Mouse (Mus musculus) mature B cell (primary cell): Measurements from ENCODE around the gene Sirt4.
"Not testable (repeated sequence)": the region's sequence is repeated elsewhere in the genome, so short reads cannot be mapped to it uniquely, and the experiment has no call there.

ENCODE experiments used
- in situ Hi-C: fragments of 300-500 bp; cut with MboI; formaldehyde crosslinking; loops from 2 replicates; pipeline ENCODE4 v1.14.3; 2019

The Sirt4 gene

GRCm38 (mm10) chr5:115483947-115484920, at the start of gene Sirt4:
Sirt4 (minus strand) TSS chr5:115484725.
- in situ Hi-C loops: no loop called here

DNA sequence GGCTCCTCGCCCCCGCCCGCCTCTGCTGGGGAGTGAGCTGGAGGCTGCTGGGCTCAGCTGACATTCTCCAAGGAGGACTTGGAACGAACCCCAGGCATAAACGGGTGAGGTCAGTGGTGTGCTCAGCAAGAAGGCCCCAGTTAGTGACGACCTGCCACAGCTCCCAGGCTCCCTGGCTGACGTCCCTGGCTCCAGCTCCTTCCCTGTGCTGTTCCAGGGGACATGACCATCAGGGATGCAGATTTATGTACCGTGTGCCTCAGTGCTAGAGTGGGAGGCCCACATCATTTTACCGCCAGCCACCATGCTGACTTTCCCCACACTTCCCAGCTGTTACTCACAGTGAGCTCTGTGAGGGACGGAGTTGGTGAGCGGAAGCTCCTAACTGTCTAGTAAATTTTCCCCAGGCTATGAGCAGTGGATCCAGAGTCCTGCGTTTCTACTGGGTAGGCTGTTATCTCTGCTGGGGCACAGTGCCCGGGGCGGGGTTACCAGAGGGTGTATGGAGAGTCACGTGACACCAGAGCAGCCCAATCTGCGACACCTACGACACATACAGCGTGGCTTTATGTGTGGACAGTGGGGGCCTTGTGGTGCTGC, 47.2 kb upstream of the Sirt4 start:
- in situ Hi-C loops: no loop called here

DNA sequence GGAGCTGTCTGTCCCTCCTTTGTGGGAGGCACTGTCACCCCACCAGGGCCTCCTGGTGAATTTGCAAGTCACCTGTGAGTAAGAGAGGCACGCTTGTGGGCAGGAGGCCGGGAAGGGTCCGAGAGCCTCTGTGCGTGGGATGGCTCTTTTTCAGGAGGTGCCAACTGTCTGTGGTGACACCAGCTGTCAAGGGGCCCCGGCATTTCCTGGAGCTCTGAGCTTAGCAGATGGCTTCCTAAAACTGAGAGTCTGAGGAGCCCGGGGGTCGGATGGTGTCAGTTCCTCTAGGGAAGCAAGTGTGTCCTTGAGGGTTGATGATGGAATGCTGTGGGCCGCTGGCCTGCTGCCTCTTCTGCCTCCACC, 45.9 kb upstream of the Sirt4 start:
- in situ Hi-C loops: no loop called here

- in situ Hi-C loops: no loop called here
Observed at GRCm38 (mm10) chr5:115529742-115530446, 45.4 kb upstream of the Sirt4 start.

- in situ Hi-C loops: no loop called here
Observed at GRCm38 (mm10) chr5:115529364-115529741, 44.8 kb upstream of the Sirt4 start.

GRCm38 (mm10) chr5:115528128-115528527, 43.6 kb upstream of the Sirt4 start:
- in situ Hi-C loops: no loop called here

DNA sequence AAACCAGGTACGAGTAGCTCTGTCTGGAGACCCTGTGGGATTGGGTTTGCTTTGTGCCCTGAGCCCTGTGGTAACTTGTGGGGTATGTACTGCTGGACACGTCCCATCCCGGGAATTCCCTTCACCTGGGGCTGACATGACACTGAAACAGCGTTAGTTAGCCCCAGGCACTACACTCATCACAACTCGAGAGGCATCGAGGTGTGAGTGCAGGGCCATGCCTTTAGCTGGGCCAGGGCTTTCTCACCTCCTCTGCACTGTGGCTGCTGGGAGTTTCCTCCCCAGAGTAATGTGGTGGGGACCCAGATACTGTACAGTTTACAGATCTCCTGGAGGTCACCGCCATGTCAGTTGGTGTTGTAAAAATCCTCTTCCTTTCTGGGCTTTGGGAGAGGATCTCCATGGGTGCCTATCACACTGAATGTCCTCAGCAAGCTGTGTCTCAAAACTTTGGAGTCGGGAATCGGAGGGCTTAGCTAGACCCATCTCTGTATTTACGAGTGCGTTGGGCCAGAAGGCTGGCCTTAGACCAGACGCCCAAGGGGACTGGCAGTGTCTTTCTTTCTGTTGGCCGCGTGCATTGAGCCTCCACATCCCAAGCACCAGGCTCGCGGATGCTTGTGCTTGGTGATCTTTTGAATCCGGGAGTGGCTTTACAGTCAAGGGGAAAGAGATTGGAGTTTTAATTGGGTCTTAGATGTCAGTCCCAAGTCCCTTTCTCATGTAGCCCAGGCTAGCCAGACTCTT, 42.1 kb upstream of the Sirt4 start:
- in situ Hi-C loops: no loop called here

GRCm38 (mm10) chr5:115525943-115526342, 41.4 kb upstream of the Sirt4 start:
- in situ Hi-C loops: no loop called here

DNA sequence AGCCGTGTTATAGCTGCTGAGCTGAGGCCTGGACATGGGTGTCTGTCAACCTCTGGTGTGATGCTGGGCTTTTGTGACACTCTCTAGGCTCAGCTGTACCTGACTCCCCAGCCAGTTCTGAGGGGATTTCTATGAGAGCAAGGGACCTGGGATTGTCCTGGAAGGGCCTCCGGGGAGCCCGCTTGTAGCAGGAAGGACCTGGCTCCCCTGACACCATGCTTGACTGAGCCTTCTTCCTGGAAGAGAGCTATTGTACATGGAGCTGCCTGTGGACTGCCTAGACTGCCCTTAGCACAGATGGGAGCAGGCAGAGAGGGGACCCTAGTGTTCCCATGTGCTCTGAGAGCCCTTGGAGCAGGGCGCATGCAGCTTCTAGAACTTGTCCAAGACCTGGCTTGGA, 40.9 kb upstream of the Sirt4 start:
- in situ Hi-C loops: no loop called here

DNA sequence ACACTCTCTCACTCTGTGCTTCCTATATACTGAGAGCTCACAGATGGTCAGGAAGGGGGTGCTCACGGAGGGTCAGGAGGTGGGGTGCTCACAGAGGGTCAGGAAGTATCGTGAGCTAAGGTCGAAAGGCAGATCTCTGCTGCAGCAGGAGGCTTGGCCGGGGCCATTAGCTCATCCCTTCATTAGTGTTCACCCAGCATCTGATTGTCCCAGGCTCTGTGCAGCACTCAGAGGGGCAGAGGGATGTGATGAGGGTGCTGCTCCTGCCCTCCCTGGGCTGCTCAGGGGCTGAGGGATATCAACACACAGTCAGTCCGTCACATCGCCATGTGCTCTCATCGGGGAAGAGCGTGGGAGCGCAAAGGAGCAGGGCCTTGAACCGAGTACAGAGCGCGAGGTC, 39.9 kb upstream of the Sirt4 start:
- in situ Hi-C loops: no loop called here

- in situ Hi-C loops: no loop called here
Observed at GRCm38 (mm10) chr5:115523971-115524370, 39.4 kb upstream of the Sirt4 start.

DNA sequence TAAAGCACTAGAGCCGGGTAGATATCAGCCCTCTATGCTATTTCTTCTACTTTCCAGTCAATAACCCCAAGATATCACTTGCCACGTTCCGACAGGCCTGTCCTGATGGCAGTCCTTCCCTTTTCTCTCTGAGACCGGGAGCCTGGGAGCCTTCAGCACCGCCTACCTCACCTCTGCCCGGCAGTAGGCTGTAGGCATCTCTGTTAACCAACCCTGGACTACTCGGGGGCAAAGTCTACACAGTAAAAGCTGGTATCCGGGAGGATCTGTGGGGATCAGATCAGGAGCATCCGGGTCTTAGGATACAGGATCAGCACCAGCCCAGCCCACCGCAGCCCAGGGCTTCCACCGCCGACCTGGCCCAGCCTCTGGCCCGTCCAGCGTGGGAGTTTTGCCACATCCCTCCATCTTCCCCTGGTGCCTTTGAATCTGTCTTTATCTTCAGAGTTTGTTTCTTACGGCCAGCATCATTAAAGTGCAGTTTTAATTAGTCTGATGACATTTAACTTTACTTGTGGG, 38.5 kb upstream of the Sirt4 start:
- in situ Hi-C loops: no loop called here

- in situ Hi-C loops: no loop called here
Observed at GRCm38 (mm10) chr5:115522531-115522930, 38.0 kb upstream of the Sirt4 start.

GRCm38 (mm10) chr5:115521553-115522461, 37.3 kb upstream of the Sirt4 start:
- in situ Hi-C loops: no loop called here

DNA sequence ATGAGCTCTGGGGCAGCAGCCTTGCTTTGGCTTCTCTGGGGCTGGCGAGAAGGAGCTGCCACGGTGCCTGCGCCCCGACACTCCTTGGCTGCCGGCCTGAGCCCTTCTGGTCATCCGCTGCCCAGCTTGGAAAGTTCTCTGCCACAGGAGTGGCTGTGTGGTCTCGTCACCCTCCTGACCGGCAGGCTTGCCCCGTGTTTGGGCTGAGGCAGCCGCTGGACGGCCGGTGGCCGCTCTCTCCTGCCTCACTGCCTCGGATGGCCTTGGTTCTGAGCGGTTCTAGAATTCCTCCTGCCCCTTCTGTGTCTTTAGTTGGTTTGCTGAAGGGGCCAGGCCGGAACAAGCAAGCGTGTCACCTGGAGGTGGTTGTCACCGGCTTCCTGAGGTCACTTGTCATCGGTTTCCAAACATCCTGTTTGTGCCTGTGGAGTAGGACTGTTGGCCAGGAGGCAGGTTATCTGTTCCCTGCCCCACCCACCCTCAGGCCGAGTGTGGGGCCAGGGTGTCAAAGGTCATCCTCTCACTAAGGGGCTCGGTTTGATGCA, 35.9 kb upstream of the Sirt4 start:
- in situ Hi-C loops: no loop called here

DNA sequence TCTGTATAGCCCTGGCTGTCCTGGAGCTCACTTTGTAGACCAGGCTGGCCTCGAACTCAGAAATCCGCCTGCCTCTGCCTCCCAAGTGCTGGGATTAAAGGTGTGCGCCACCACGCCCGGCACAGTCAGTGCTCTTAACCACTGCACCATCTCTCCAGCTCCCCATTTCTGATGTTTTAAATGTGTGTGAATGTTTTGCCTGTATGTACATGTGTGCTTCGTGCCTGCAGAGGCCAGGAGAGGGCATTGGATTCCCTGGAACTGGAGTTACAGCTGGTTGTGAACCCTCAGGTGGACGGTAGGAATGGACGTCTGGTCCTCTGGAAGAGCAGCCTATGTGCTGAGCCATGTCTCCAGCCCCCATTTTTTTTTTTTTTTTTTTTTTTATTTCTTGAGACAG, 33.7 kb upstream of the Sirt4 start:
- in situ Hi-C loops: not testable (repeated sequence)

DNA sequence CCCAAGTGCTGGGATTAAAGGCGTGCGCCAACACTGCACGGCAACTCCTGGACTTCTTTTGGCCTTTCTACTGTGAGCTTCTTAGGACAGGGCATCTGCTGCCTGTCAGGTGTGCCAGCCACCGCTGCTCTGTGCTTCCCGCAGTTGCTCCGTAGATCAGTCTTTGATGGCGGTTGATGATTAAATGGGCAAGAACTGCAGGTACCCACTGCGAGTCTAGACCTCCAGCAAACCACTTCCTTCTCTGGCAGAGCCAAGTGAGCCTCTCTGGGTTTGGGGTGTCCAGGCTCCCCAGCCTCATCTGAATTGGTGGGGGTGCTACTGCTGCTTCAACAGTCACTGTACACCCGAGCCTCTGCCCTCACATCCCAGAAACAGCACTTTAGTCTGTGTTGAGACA, 33.0 kb upstream of the Sirt4 start:
- in situ Hi-C loops: no loop called here

DNA sequence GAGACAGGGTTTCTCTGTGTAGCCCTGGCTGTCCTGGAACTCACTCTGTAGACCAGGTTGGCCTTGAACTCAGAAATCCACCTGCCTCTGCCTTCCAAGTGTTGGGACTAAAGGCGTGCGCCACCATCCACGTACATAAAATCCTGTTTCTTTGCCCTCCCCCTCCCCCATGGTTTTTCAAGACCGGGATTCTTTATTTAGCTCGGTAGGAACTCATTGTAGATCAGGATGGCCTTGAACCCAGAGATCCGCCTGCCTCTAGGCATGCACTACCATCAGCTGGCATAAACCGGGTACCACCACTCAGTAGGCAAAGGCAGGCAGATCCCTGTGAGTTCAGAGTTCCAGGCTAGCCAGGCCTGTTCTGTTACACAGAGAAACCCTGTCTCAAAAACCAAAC, 32.4 kb upstream of the Sirt4 start:
- in situ Hi-C loops: no loop called here

DNA sequence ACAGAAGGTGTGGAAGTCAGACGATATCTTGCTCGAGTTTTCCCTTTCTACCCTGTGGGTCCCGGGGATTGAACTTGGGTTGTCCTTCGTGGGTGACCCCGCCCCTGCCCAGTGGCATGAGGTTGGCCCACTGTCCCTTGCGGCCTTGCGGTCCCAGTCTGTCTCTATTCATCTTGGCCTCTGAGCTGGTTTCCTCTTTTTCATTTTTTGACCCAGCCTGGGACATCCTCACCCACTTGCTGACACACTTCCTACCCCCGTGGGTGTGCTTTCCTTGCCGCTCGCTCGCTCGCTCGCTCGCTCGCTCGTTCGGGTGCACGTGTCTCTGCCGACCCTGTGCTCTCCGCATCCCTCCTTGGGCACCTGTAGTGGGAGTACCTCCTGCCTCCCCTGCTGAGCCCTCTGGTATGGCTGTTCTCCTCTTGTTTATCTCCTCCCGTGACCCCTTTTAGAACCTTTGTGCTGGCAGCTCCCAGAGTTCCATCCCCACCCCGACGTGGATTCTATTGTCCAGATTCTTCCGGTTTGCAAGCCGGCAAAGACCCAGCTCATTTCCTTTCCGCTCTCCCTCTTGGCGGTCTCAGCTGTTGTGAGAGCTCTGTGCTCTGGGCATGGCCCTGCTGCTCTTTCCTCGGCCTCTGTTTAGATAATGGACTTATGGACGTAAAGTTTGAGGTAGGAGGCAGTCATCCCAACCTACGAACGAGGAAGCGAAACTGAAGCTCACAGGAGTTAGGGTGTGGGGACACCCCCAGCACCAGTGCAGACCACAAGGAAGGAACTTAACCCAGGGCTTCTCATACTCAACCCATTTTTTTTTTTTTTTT, 31.8 kb upstream of the Sirt4 start:
- in situ Hi-C loops: no loop called here
